Mouse (Mus musculus) heart, embryonic 11.5 days (tissue): ENCODE results near the gene Itpka. TPM values are rescaled to one million over a fixed set of nuclear protein-coding genes. Genes with fewer than 3 reads are reported as not detected.

Experiments used
- ATAC-seq: fragments of 200-750 bp; cut with Nextera tagmentation; replicated peaks from 2 replicates; pipeline ENCODE4 v1.8.0; 2017; ENCODE audit warnings: moderate library complexity; ENCODE audit not compliant: insufficient number of reproducible peaks, low FRiP score, low TSS enrichment
- H3K27ac ChIP-seq: fragments of 300-500 bp; sonication (generic); 2 replicates; pipeline ENCODE4 v1.5.1; 2014; ENCODE audit warnings: mild to moderate bottlenecking, low read depth, low read length
- H3K27me3 ChIP-seq: fragments of 300-500 bp; sonication (generic); 2 replicates; pipeline ENCODE4 v1.6.1; 2014; ENCODE audit warnings: mild to moderate bottlenecking, low read length, mixed read lengths; ENCODE audit not compliant: control insufficient read depth, insufficient read depth
- H3K36me3 ChIP-seq: fragments of 300-500 bp; sonication (generic); 2 replicates; pipeline ENCODE4 v1.6.1; 2014; ENCODE audit warnings: mild to moderate bottlenecking, low read length, moderate library complexity, mixed read lengths; ENCODE audit not compliant: control insufficient read depth, insufficient read depth
- H3K4me1 ChIP-seq: fragments of 300-500 bp; sonication (generic); 2 replicates; pipeline ENCODE4 v1.6.1; 2014; ENCODE audit warnings: low read length; ENCODE audit not compliant: control insufficient read depth, insufficient read depth
- H3K4me2 ChIP-seq: fragments of 300-500 bp; sonication (generic); 2 replicates; pipeline ENCODE4 v1.6.1; 2014; ENCODE audit warnings: mild to moderate bottlenecking, moderate library complexity
- H3K4me3 ChIP-seq: fragments of 300-500 bp; sonication (generic); 2 replicates; pipeline ENCODE4 v1.5.1; 2014; ENCODE audit warnings: low read depth, low read length
- H3K9ac ChIP-seq: fragments of 300-500 bp; sonication (generic); 2 replicates; pipeline ENCODE4 v1.6.1; 2014; ENCODE audit warnings: mild to moderate bottlenecking, low read depth, low read length, moderate library complexity
- H3K9me3 ChIP-seq: fragments of 300-500 bp; sonication (generic); replicated peaks from 2 replicates; pipeline ENCODE4 v1.6.1; 2016; ENCODE audit warnings: low read length; ENCODE audit not compliant: control insufficient read depth
- WGBS: fragments of 180-500 bp; shearing (Covaris S2); extraction: QIAGEN DNeasy Blood & Tissue Kit; methylation state at CpG from one replicate; pipeline ENCODE4 v1.1.7; 2014; ENCODE audit not compliant: insufficient replicate concordance; 5-methylcytosine and 5-hydroxymethylcytosine counted together
- polyA plus RNA-seq: library from polyadenylated mRNA; unstranded; fragments of >200 nt; fragmentation: Nextera tagmentation; extraction: Ambion mirVana; gene quantifications from 2 replicates; pipeline ENCODE4 v1.2.1, GENCODE M21; 2014

Itpka gene
- polyA plus RNA-seq, 1 experiment from 2014 or later = 2.2 TPM

- H3K4me3 ChIP-seq = peak overlapping the region; percentile 38
- ATAC-seq = peak; percentile 53
- peak overlapping the region; percentile 61 for H3K9ac ChIP-seq
- WGBS = 1% methylated on average over 46 of the region's 46 CpGs
- peak overlapping the region; percentile 24 for H3K27ac ChIP-seq
- peak overlapping the region; percentile 100 for H3K4me2 ChIP-seq
- no peaks in the 10 kb centered on the region for H3K36me3 ChIP-seq
- H3K27me3 ChIP-seq = peaks cover 33% of the 10 kb centered on the region
- no peaks in the 10 kb centered on the region for H3K9me3 ChIP-seq
- peaks cover 33% of the 10 kb centered on the region for H3K4me1 ChIP-seq
Measured at GRCm38 (mm10) chr2:119744163-119745111, 2.3 kb downstream of the Itpka start.

GRCm38 (mm10) chr2:119745281-119745680, 3.1 kb downstream of the Itpka start:
- Histone ChIP-seq H3K9me3 (no peaks in the 10 kb centered on the region), H3K27ac (no peak overlapping the region)
- 5% methylated on average over 1 of the region's 1 CpGs for WGBS

GRCm38 (mm10) chr2:119747554-119747953, 5.4 kb downstream of the Itpka start:
- Histone ChIP-seq H3K9ac (no peak overlapping the region), H3K4me1 (peaks cover 26% of the 10 kb centered on the region), H3K27me3 (peaks cover 59% of the 10 kb centered on the region), H3K9me3 (no peaks in the 10 kb centered on the region), H3K4me2 (no peak overlapping the region), H3K4me3 (no peak overlapping the region), H3K36me3 (no peaks in the 10 kb centered on the region), H3K27ac (no peak overlapping the region)
- no peak for ATAC-seq
- 62% methylated on average over 7 of the region's 7 CpGs for WGBS

More at GRCm38 (mm10) chr2:119745281-119745680, 3.1 kb downstream of the Itpka start:
- no peak for ATAC-seq
- Histone ChIP-seq H3K36me3 (no peaks in the 10 kb centered on the region), H3K4me1 (peaks cover 33% of the 10 kb centered on the region), H3K4me2 (peak overlapping the region; percentile 100; the same call in 1 of the 2 replicates), H3K9ac (no peak overlapping the region), H3K27me3 (peaks cover 42% of the 10 kb centered on the region), H3K4me3 (no peak overlapping the region)

GRCm38 (mm10) chr2:119749260-119749659, 7.1 kb downstream of the Itpka start:
- no peak for ATAC-seq
- Histone ChIP-seq H3K9ac (no peak overlapping the region), H3K4me2 (no peak overlapping the region), H3K36me3 (no peaks in the 10 kb centered on the region), H3K4me3 (no peak overlapping the region), H3K27me3 (peaks cover 58% of the 10 kb centered on the region), H3K27ac (no peak overlapping the region), H3K9me3 (no peaks in the 10 kb centered on the region), H3K4me1 (peaks cover 8% of the 10 kb centered on the region)
- 61% methylated on average over 13 of the region's 13 CpGs for WGBS

GRCm38 (mm10) chr2:119757601-119758100, 15.5 kb downstream of the Itpka start:
- Histone ChIP-seq H3K36me3 (no peaks in the 10 kb centered on the region), H3K4me3 (peak overlapping the region; percentile 70), H3K27me3 (peaks cover 69% of the 10 kb centered on the region), H3K4me1 (no peaks in the 10 kb centered on the region; the same call in 1 of the 2 replicates), H3K9ac (peak overlapping the region; percentile 62; the same call in 1 of the 2 replicates), H3K4me2 (peak overlapping the region; percentile 100), H3K9me3 (no peaks in the 10 kb centered on the region), H3K27ac (no peak overlapping the region)
- 0 out of 2 replicates have a peak, but pooled peaks have one; percentile 15 for ATAC-seq
- 4% methylated on average over 31 of the region's 31 CpGs for WGBS

- Histone ChIP-seq H3K4me2 (peak overlapping the region; percentile 100), H3K9ac (peak overlapping the region; percentile 62), H3K27ac (no peak overlapping the region), H3K9me3 (no peaks in the 10 kb centered on the region), H3K4me1 (no peaks in the 10 kb centered on the region; the same call in 1 of the 2 replicates), H3K4me3 (peak overlapping the region; percentile 70), H3K36me3 (no peaks in the 10 kb centered on the region), H3K27me3 (peaks cover 62% of the 10 kb centered on the region)
- 0 out of 2 replicates have a peak, but pooled peaks have one; percentile 6 for ATAC-seq
- WGBS = under 1% methylated on average over 67 of the region's 77 CpGs
Measured at GRCm38 (mm10) chr2:119758101-119758843, 16.1 kb downstream of the Itpka start.

GRCm38 (mm10) chr2:119758844-119759835, 17.0 kb downstream of the Itpka start:
- Histone ChIP-seq H3K9ac (no peak overlapping the region), H3K9me3 (no peaks in the 10 kb centered on the region)

More at GRCm38 (mm10) chr2:119758844-119759835, 17.0 kb downstream of the Itpka start:
- H3K27ac ChIP-seq = no peak overlapping the region
- peak overlapping the region; percentile 100 for H3K4me2 ChIP-seq
- ATAC-seq = no peak
- no peaks in the 10 kb centered on the region; the same call in 1 of the 2 replicates for H3K4me1 ChIP-seq
- H3K4me3 ChIP-seq = peak overlapping the region; percentile 70
- 5% methylated on average over 44 of the region's 44 CpGs for WGBS
- no peaks in the 10 kb centered on the region for H3K36me3 ChIP-seq
- H3K27me3 ChIP-seq = peaks cover 56% of the 10 kb centered on the region
